Mouse (Mus musculus) testis, adult 2 months (tissue): ENCODE measurements around the gene Coro1a.

Experiments used
- CTCF ChIP-seq: fragments of 200-500 bp; IDR thresholded peaks from 2 replicates; pipeline ENCODE4 v1.5.1; 2012; ENCODE audit warnings: low read depth, mild to moderate bottlenecking, inconsistent platforms, low read length, moderate library complexity; ENCODE audit not compliant: control insufficient read depth, insufficient read depth, insufficient replicate concordance
- POLR2A ChIP-seq: fragments of 200-500 bp; IDR thresholded peaks from 2 replicates; pipeline ENCODE4 v1.6.1; 2012; ENCODE audit warnings: low read depth, mild to moderate bottlenecking, inconsistent platforms, low read length, moderate library complexity; ENCODE audit not compliant: control insufficient read depth

- TF ChIP-seq CTCF (no peak), POLR2A (no peak)
Measured at GRCm38 (mm10) chr7:126679683-126680082, 27.9 kb downstream of the Coro1a start.
